Mouse (Mus musculus) liver, adult (tissue): Measurements from ENCODE around the gene Bnip1.

ENCODE experiments used
- GATA4 ChIP-seq: IDR thresholded peaks from 2 replicates; pipeline ENCODE4 v1.6.1; 2014; ENCODE audit warnings: mild to moderate bottlenecking, low read length; ENCODE audit not compliant: insufficient replicate concordance

The Bnip1 gene

DNA sequence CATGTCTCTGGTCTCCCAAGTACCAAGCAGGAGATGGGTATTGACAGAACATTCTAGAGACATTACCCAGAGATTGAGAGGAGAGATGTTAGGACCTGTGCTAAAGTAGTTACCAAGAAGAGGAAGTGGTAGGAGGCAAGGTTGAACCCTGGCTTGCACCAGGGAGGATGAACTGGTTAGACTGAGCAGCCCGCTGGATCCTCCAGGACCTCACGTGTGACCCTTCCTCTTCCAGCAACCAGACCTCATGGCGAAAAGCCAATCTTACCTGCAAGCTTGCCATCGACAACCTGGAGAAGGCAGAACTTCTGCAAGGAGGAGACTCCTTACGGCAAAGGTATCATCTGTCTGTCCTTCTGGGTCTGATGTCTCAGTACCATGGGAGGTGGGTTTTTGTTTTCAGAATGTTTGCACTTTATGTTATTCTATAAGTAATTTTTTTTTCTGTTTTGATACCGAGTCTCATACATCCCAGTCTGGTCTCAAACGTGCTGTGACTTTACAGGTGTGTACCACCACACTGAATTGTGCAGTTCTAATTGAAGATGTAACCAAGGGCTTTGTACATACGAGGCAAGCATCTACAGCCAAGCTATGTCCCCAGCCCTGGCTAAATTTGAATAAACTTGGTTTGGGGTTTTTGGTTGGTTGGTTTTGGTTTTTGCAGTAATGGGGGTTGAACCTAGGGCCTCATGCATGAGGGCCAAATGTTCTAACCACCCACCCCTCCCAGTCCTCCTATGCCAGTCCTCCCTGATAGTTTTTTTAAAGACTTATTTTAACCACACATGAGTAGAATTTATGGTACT lies 8.8 kb downstream of the Bnip1 start:
- TF ChIP-seq GATA4 = no peak

DNA sequence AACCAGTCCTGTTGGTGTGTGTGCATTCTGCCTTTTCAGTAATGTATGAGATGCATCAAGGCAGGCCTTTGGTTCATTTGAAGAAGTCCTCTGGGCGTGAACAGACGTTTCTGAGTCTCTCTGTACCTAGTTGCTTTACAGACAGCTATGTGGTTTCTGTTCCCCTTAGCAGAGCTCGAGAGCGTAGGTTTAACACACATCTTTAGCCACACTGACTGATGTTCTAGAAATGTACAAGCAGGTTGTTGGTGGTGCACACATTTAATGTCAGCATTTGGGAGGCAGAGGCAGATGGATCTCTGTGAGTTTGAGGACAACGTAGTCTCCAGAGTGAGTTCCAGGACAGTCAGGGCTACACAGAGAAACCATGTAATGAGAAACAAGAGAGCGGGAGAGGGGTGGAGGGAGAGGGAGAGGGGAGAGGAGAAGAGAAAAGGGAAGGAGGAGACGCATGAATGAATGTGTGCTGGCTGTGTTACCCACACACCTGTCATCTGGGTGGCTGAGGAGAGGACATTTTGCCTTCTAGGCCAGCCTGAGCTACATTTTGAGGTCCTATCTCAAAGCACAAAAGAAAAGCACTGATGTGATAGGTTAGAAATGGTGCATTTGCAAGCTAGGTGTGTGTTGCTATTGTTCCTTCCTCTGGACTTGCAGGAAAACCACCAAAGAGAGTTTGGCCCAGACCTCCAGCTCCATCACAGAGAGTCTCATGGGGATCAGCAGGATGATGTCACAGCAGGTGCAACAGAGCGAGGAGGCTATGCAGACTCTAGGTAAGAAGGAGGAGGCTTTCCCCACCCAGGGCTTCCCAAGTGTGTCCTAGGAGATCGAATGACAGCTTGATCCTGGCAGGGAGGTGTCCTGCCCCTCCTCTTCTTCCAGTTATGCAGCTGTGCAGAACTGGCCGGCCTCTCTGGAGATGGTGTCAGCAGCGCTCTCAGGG lies 9.7 kb downstream of the Bnip1 start:
- TF ChIP-seq GATA4 = no peak

DNA sequence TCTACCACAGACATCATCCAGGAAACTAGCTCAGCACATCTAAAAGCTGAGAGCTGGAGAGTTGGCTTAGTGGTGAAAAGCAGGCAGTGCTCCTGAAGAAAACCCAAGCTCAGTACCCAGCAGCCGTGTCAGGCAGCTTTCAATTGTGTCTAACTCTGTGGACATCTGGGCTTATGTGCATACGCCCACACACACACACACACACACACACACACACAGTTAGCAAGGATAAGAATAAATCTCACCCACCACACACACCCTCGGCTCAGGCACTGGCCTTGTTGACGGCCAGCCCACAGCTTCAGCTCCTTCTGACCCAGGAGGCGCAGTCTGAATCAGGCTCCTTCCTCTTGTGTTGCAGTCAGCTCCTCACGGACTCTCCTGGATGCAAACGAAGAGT lies 10.7 kb downstream of the Bnip1 start:
- no peak for TF ChIP-seq GATA4

DNA sequence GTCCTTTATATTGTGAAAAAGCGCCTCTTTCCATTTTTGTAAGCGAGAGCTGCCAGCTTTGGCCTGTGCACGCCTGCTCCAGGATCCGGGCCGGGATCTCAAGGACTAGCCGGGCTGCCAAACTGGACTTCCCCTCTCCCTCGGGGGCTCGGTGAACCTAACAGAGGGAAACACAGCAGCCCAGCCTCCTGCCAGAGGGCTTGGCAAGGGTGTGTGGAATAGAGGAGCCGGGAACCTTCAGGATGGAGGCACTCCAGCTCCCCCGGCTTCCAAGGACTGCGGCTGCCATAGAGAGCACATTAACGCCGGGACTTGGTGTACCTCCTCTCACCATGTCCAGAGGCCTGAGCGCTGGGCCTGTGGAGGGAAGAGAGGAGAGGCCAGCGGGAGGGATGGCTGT lies 11.2 kb downstream of the Bnip1 start:
- TF ChIP-seq GATA4 = no peak

DNA sequence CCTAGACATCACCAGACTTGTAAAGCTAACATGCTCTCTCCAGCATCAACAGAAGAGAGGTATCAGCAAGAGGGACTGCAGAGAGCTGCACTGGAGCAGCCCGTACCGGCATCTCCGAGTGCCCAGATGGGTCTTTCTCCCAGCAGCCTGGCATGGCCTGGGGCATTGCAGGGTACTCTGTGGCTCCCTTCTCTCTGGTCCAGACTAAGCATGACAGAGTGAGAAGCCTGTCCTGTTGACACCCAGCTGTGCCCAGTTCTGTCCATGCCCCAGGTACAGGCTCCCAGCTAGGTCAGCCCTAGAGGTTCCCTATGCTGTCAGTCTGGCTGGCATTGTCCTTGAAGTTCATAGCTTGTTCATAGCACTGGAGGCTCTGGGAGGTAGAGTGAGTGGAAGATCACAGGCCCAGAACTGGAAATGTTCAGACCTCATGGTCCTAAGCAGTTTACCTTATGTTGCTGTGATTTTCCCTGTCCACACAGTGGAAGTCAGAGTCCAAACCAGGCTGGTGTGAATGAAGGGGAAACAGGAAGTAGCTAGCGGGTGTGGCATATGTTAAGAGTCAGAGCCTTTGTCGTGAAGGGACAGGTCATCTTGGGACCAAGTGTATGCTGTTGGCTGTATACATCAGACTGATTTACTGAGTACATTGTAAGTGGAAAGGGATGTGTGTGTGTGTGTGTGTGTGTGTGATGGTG lies 12.4 kb downstream of the Bnip1 start:
- no peak for TF ChIP-seq GATA4

DNA sequence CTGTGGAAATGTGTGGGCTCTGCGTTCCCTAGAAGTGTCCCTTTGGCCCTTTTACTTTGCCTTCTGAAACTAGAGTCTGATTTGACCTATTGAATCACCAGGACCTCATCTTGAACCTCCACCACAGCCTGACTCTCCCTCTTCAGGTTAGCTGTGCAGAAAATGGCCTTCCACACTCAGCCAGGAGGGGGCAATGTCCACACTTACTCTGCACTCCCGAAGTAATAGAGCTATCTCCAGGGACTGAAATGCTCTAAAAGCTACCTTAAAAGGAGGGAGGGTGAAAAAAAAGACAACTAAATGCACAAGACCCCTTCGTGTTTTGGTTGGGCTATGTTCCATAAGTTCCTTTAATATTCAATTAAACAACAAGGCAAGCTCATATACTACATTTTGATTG lies 13.9 kb downstream of the Bnip1 start:
- no peak for TF ChIP-seq GATA4

DNA sequence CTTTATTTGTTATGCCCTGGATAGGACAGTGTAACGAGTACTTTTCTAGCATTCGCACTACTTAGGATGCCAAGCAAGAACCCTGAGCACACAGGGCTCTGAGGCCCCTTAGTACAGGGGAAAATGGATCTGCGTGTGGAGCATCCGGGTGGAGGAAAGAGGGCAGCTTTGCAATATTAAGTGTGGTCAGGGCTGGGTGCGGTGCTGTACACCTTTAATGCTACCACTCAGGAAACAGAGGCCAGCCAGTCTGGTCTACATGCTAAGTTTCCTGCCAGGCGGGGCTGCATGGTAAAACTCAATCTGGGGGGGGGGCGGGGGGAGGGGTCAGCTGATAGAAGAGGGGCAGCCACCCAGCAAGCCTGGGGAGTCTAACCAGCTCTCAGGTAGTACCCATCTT lies 14.5 kb downstream of the Bnip1 start:
- no peak for TF ChIP-seq GATA4

DNA sequence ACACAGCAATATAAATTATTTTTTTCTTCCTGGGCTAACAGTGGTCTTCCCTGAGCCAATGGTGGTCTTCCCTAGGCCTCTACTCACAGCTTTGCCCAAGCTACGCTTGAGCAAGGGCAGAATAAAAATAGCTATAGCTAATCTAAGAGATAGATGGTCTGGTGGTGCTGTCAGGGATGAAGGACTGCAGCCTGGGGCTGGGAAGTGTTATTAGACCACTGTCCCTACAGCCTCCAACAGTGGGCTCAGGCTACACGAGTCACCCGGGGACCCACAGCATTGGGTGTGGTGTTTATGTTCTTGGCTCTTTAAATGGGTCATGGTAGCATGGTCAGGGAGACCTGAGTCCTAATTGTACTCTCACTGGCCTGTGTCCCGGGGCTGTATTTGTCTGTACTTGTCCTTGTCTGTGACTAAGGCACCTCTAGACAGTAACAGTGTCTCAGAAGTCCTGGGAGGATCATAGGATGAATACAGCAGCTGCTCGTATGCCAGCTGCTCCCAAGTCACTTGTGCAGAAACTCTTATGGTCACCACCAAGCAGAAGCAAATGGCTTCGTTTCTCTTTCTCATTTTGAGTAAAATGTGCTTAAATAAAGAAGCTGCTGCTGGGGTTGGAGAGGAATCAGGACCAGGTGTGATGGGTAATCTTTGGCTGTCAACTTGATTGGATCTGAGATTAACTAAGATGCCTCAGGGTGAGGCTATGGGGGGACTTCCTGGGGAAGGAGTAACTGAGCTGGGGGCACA lies 16.7 kb downstream of the Bnip1 start:
- TF ChIP-seq GATA4 = no peak

DNA sequence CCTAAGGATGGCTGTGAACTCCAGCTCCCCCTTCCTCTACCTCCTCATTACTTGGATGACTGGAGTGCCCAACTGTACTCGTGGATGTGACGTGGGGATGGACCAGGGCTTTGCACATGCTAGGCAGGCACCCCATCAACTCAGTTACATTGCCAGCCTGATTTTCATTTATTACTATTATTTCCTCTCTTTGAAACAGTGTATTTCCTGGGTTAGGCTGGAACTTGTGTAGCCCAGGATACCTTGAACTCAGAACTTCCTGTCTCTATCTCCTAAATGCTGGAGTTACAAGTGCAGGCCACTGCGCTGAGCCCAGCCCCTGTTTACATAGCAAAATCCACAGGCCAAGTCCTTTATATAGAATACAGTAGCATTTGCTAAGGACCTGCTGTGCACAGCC lies 22.0 kb downstream of the Bnip1 start:
- no peak for TF ChIP-seq GATA4

DNA sequence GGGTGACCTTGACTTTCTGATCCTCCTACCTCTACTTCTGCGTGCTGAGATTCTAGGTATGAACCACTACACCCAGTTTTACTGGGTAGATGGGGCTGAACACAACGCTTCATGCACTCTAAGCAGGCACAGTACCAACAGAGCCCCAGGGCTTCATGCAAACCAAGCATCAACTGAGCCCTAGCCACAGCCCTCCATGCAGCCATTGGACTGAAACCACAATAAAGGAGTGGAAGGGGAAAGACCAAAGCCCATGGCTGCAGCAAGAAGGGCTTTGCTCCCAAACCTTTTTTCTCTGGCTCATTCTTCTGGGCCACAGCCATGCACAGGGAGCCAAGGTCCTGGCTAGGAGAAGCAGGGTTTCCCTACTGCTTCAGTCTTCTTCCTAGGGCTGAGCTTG lies 31.7 kb downstream of the Bnip1 start:
- no peak for TF ChIP-seq GATA4

DNA sequence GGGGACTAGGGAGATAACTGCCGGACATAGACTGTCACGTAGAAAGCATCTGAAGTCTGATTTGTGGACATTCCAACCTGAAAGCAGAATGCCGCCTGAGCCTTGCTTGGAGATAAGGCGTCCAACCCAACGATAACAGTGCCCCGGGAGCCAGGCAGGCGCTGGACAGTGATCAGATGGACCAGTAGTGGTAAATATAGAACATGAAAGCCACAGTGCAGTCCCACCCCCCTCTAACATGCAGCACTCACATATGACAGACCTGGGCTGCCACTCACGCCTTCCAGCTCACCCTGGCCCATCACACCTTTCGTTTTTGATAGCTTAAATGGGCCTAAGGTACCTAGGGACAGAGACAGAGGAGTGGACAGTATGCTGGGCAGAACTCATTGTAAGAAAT lies 32.6 kb downstream of the Bnip1 start:
- TF ChIP-seq GATA4 = no peak

DNA sequence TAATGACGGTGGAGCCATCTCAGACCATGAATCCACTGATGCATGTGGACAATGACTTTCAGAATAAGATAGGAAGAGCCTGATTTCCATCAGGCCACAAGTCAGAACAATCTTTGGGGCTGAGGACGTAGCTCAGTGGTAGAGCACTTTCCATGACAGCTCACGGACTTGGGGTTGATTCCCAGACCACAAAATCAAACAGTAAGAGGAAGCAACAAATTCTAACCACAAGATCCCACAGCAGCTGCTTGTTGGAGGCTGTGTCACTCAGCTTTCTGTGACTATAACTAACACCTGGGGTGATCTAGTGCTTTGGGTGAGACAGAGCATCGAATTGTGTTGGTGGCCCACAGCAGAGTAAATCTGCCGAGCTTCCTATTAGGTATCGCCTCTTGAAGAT lies 35.9 kb downstream of the Bnip1 start:
- no peak for TF ChIP-seq GATA4

DNA sequence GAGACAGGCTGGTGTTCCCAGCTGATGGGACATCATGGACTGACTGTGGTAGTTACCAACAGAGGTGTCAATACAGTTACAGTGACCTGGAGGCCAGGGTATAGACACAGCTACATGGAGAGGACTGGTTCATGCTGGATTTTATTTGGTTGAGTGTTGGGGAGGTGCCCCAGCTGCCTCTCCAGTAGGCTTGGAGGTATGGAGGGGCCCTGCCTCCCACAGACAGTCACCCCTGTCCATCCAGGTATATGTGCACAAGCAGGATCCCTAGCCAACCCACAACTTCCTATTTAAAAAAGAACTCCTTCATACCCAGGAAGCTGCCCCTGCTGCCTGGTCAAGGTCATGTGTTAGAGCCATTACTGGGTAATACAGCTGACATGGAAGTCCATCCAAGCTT lies 36.9 kb downstream of the Bnip1 start:
- no peak for TF ChIP-seq GATA4

DNA sequence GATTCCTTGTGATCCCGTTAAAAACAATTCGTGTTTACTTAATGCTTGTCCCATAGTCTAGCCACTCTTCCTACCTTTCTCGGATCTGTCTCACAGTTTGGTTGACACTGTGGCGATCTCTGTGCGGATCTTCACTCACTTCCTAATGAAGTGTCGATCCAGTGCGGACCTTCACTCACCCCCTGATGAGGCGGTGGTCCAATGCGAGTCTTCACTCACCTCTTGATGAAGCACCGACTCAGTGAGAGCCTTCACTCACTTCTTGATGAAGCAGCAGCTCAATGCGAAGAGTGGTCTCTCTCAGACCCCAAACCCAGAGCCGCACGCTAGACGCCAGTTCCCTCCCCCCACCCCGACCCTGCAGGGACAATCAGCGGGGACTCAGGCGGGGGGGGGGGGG lies 45.3 kb downstream of the Bnip1 start:
- TF ChIP-seq GATA4 = no peak

DNA sequence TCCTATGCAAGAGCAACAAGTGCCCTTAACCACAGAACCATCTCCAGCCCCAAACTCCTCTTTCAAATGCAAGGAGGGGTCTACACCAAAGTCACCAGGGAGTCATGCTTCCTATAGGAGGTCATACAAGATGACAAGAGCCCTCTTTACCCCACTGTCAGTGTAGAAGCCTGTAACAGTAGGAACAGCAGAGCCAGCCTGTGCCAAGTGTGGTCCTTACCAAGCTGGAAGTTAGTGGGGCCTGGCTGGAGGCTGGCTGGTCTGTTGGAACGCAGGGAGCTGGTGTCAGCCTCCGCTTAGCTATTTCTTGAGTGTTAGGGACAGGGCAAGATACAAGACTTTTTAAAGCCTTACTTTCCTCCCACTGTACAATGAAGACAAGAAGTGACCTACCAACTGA lies 52.9 kb downstream of the Bnip1 start:
- no peak for TF ChIP-seq GATA4
